Mouse (Mus musculus): ENCODE results near the gene Mtmr6. TPM values are rescaled to one million over a fixed set of nuclear protein-coding genes. Genes with fewer than 3 reads are reported as not detected.
"Not testable (repeated sequence)": the region's sequence is repeated elsewhere in the genome, so short reads cannot be mapped to it uniquely, and the experiment has no call there.

The Mtmr6 gene
- polyA plus RNA-seq, 1 experiment, result 36.6 TPM

DNA sequence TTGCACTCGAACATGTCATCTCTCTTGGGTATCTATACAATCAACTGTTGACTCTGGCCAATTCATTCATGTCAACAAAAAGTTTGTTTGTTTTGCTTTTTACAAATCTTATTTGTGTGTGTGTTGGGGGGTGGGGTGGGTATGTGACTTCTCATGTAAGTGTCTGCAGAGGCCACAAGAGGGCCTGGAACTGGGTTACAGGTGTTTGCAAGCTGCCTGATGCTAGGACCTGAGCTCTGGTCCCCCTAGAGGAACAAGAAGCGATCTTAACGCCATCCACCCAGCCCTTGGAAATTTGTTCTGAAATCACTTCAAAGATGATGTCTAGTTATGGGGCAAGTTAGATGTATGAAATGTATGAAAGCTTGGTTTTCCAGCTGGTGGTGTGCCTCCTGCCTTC is 55.8 kb downstream of the Mtmr6 start:
- TF ChIP-seq CTCF (IDR thresholded peaks at IDR 0.05; ENCODE audit: low read depth, low read length), result no peak
- TF ChIP-seq POLR2A (IDR thresholded peaks at IDR 0.05; ENCODE audit: insufficient read depth, low read length), result no peak
- no peak for TF ChIP-seq EP300 (IDR thresholded peaks at IDR 0.05; ENCODE audit: insufficient read depth, low read depth, low read length)
- Histone ChIP-seq H3K4me3 (ENCODE audit: low read depth, low read length) (no peak overlapping the region), H3K27ac (ENCODE audit: insufficient read depth, low read length) (no peak overlapping the region), H3K9ac (ENCODE audit: low read depth, poor library complexity, severe bottlenecking) (no peak overlapping the region), H3K4me1 (ENCODE audit: control insufficient read depth, insufficient read depth, low read length) (no peaks in the 10 kb centered on the region), H3K9me3 (replicated peaks; ENCODE audit: control insufficient read depth, insufficient read depth, low read length, poor library complexity, severe bottlenecking) (no peaks in the 10 kb centered on the region), H3K27me3 (ENCODE audit: control insufficient read depth, insufficient read depth, low read length, poor library complexity, severe bottlenecking) (no peaks in the 10 kb centered on the region), H3K36me3 (ENCODE audit: control insufficient read depth, insufficient read depth, low read length, poor library complexity, severe bottlenecking) (no peaks in the 10 kb centered on the region)

GRCm38 (mm10) chr14:60340001-60340400 is 75.0 kb downstream of the Mtmr6 start:
- not testable (repeated sequence) for H3K9ac ChIP-seq (ENCODE audit: low read depth, poor library complexity, severe bottlenecking); H3K27me3 ChIP-seq (ENCODE audit: control insufficient read depth, insufficient read depth, low read length, poor library complexity, severe bottlenecking); H3K27ac ChIP-seq (ENCODE audit: insufficient read depth, low read length); H3K4me1 ChIP-seq (ENCODE audit: control insufficient read depth, insufficient read depth, low read length); H3K9me3 ChIP-seq (replicated peaks; ENCODE audit: control insufficient read depth, insufficient read depth, low read length, poor library complexity, severe bottlenecking); H3K4me3 ChIP-seq (ENCODE audit: low read depth, low read length); H3K36me3 ChIP-seq (ENCODE audit: control insufficient read depth, insufficient read depth, low read length, poor library complexity, severe bottlenecking)

DNA sequence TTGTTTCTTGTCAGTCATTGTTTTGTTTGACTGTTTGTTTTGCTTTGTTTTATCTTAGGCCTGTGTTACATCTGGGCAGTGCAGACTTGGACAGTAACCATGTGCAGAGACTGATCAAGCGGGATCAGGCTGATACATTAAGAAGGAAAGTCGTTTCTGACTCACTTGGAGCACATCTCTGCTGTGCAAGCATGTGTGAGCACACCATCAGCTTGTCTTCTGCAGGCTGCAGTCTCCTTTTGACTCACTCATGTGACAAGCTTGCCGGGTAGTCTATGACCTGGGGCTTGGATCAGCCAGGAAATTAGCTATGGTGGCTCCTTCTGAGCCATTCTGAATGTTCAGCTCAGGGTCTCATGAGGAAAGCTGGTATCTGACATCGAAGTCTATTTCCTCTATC is 75.5 kb downstream of the Mtmr6 start:
- H3K4me1 ChIP-seq (ENCODE audit: control insufficient read depth, insufficient read depth, low read length), result no peaks in the 10 kb centered on the region
- H3K9me3 ChIP-seq (replicated peaks; ENCODE audit: control insufficient read depth, insufficient read depth, low read length, poor library complexity, severe bottlenecking), result no peaks in the 10 kb centered on the region
- no peak for TF ChIP-seq POLR2A (IDR thresholded peaks at IDR 0.05; ENCODE audit: insufficient read depth, low read length)
- TF ChIP-seq CTCF (IDR thresholded peaks at IDR 0.05; ENCODE audit: low read depth, low read length), result no peak
- no peak for TF ChIP-seq EP300 (IDR thresholded peaks at IDR 0.05; ENCODE audit: insufficient read depth, low read depth, low read length)
- no peak overlapping the region for H3K27ac ChIP-seq (ENCODE audit: insufficient read depth, low read length)
- no peak overlapping the region for H3K9ac ChIP-seq (ENCODE audit: low read depth, poor library complexity, severe bottlenecking)
- no peaks in the 10 kb centered on the region for H3K27me3 ChIP-seq (ENCODE audit: control insufficient read depth, insufficient read depth, low read length, poor library complexity, severe bottlenecking)
- no peak overlapping the region for H3K4me3 ChIP-seq (ENCODE audit: low read depth, low read length)
- no peaks in the 10 kb centered on the region for H3K36me3 ChIP-seq (ENCODE audit: control insufficient read depth, insufficient read depth, low read length, poor library complexity, severe bottlenecking)

DNA sequence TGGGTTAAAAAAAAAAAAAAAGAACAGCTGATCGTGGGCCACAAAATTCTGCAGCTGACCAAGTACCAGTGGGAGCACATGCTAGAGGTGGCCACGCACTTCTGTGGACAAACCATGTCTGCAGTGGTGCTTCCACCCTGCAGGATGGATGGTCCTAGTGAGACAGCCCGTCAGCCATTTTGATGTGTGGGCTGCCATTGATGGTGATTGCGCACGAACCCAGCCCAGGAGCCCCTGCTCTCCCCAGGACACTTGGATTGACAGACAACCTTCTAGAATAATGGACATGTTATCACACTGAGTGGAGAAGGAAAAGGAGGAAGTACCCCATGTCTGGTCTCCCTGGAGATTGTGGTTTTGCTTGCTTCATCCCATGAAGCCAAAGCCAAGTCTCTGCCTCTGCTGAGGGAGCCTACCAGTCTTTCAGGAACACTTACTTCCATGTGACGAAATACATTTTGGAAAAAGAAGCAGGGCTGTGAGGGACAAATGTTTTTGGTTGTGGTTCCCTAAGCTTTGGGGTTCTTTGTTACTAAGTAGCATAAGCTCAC is 80.4 kb downstream of the Mtmr6 start:
- no peaks in the 10 kb centered on the region for H3K4me1 ChIP-seq (ENCODE audit: control insufficient read depth, insufficient read depth, low read length)
- H3K9me3 ChIP-seq (replicated peaks; ENCODE audit: control insufficient read depth, insufficient read depth, low read length, poor library complexity, severe bottlenecking), result no peaks in the 10 kb centered on the region
- H3K4me3 ChIP-seq (ENCODE audit: low read depth, low read length), result no peak overlapping the region
- H3K27ac ChIP-seq (ENCODE audit: insufficient read depth, low read length), result no peak overlapping the region
- H3K9ac ChIP-seq (ENCODE audit: low read depth, poor library complexity, severe bottlenecking), result no peak overlapping the region
- no peaks in the 10 kb centered on the region for H3K27me3 ChIP-seq (ENCODE audit: control insufficient read depth, insufficient read depth, low read length, poor library complexity, severe bottlenecking)
- TF ChIP-seq CTCF (IDR thresholded peaks at IDR 0.05; ENCODE audit: low read depth, low read length) (no peak), EP300 (IDR thresholded peaks at IDR 0.05; ENCODE audit: insufficient read depth, low read depth, low read length) (no peak), POLR2A (IDR thresholded peaks at IDR 0.05; ENCODE audit: insufficient read depth, low read length) (no peak)
- H3K36me3 ChIP-seq (ENCODE audit: control insufficient read depth, insufficient read depth, low read length, poor library complexity, severe bottlenecking), result no peaks in the 10 kb centered on the region

Other genes starting within 250 kb of the Mtmr6 start
- 1.1 and 1.7 TPM in 2 replicates for gene Atp8a2, start 68.0 kb upstream of the Mtmr6 start, polyA plus RNA-seq (2011; ENCODE audit: insufficient read depth, insufficient read length, low read depth, missing spikeins)
- not detected in 2 replicates for gene Nupl1, start 13.8 kb upstream of the Mtmr6 start, polyA plus RNA-seq (2011; ENCODE audit: insufficient read depth, insufficient read length, low read depth, missing spikeins)
- gene Gm49336, start 13.7 kb upstream of the Mtmr6 start, polyA plus RNA-seq (2011; ENCODE audit: insufficient read depth, insufficient read length, low read depth, missing spikeins), result 85.2 and 91.3 TPM in 2 replicates
- 0.21 and 0.24 TPM in 2 replicates for gene Amer2, start 108.0 kb downstream of the Mtmr6 start, polyA plus RNA-seq (2011; ENCODE audit: insufficient read depth, insufficient read length, low read depth, missing spikeins)